Mouse (Mus musculus) liver, adult 2 months (tissue): ENCODE results near the gene Clba1. TPM values are rescaled to one million over a fixed set of nuclear protein-coding genes. Genes with fewer than 3 reads are reported as not detected.
A peak's percentile ranks its signal among the peaks of the same experiment; 100 is the strongest.

Source experiments
- DNase-seq: peaks from one replicate; pipeline ENCODE4 v3.0.0-alpha.2; 2011; ENCODE audit warnings: low read depth, low spot score; ENCODE audit errors: extremely low read depth
- H3K27ac ChIP-seq: fragments of 200-500 bp; replicated peaks from 2 replicates; pipeline ENCODE4 v1.5.1; 2012; ENCODE audit warnings: low read depth, mild to moderate bottlenecking, control low read depth, inconsistent platforms, low read length; ENCODE audit not compliant: insufficient read depth
- H3K27me3 ChIP-seq: fragments of 200-500 bp; 2 replicates; pipeline ENCODE4 v1.6.1; 2012; ENCODE audit warnings: mild to moderate bottlenecking, moderate library complexity, low read length, inconsistent platforms; ENCODE audit not compliant: control insufficient read depth, insufficient read depth
- H3K36me3 ChIP-seq: fragments of 200-500 bp; 2 replicates; pipeline ENCODE4 v1.6.1; 2012; ENCODE audit warnings: low read length, inconsistent platforms; ENCODE audit not compliant: control insufficient read depth, insufficient read depth
- H3K4me1 ChIP-seq: fragments of 200-500 bp; 2 replicates; pipeline ENCODE4 v1.6.1; 2011; ENCODE audit warnings: low read length; ENCODE audit not compliant: control insufficient read depth, insufficient read depth
- H3K4me3 ChIP-seq: fragments of 200-500 bp; 2 replicates; pipeline ENCODE4 v1.5.1; 2011; ENCODE audit warnings: low read depth, mild to moderate bottlenecking, control low read depth, low read length, moderate library complexity; ENCODE audit not compliant: insufficient read depth
- H3K79me2 ChIP-seq: fragments of 200-500 bp; 2 replicates; pipeline ENCODE4 v1.6.1; 2012; ENCODE audit warnings: inconsistent platforms, mild to moderate bottlenecking, low read length, moderate library complexity; ENCODE audit not compliant: control insufficient read depth, insufficient read depth
- H3K9ac ChIP-seq: fragments of 200-500 bp; 2 replicates; pipeline ENCODE4 v1.6.1; 2012; ENCODE audit warnings: low read depth, mild to moderate bottlenecking, control low read depth, inconsistent platforms, low read length
- CTCF ChIP-seq: fragments of 200-500 bp; IDR thresholded peaks from 2 replicates; pipeline ENCODE4 v1.5.1; 2011; ENCODE audit warnings: low read depth, low read length, control low read depth
- POLR2A ChIP-seq: fragments of 200-500 bp; IDR thresholded peaks from 2 replicates; pipeline ENCODE4 v1.6.1; 2011; ENCODE audit warnings: low read length, control low read depth; ENCODE audit not compliant: insufficient read depth; ENCODE audit errors: extremely low read depth
- WGBS: fragments of 180-500 bp; shearing (Covaris S2); methylation state at CpG from one replicate; pipeline ENCODE4 v1.1.7; 2018; 5-methylcytosine and 5-hydroxymethylcytosine counted together
- polyA plus RNA-seq: library from polyadenylated mRNA; depleted of rRNA; stranded (reverse); fragments of >200 nt; gene quantifications from 2 replicates; pipeline ENCODE4 v1.2.3, GENCODE M21; 2012; rRNA removed
- total RNA-seq: library from RNA; depleted of rRNA; stranded (reverse); fragments of >200 nt; gene quantifications from 2 replicates; pipeline ENCODE4 v1.2.3, GENCODE M21; 2014; rRNA removed

Gene Clba1
- 0.09 and 0.27 TPM in 2 replicates for total RNA-seq
- polyA plus RNA-seq: 0.42 and 0.60 TPM in 2 replicates

DNA sequence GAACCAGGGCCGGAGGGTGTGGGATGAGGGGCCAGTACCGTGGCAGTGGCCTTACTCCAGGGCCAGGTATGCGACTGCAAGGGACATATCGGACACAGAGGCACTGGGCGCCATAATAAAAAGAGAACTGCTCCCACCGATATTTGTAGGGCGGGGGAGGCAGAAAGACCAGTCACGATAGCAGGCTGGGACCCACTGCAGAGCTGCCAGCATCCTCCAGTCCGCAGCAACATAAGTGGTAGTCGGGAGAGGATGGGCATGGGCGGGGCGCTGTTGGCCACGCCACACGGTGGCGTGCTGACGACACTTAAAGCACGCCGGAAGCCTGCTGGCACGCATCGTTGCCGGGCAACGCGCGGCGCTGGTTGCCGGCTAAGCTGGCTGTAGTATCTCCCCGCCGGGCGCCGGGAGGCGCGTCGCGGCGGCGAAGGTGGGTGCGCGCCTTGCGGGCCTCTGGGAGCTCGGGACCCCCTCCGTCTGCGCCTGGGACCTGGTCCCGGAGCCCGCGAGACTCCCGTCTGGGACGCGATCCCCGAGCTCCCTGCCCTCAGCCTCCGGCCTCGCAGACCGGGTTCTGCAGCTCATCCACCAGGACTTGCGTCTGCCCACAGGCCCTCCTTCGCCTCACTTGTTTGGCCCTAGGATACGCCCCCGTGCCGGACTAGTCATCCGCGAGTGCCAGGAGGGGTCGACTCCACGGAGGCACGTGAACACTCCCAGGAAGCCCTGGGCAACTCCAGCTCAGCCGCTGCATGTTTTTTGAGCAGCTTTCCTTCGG, at the start of gene Clba1:
Clba1 (plus strand) TSS at position 351 of the 778 bp plus-strand sequence.
- DNase-seq: peak; percentile 78
- WGBS: 2% methylated on average over 64 of the region's 64 CpGs
- H3K27ac ChIP-seq: no peak within 1 kb of the TSS
- peak within 1 kb of the TSS; percentile 35 for H3K9ac ChIP-seq
- H3K4me3 ChIP-seq: peak within 1 kb of the TSS; percentile 61
- no peaks in the 10 kb centered on the region for H3K27me3 ChIP-seq
- H3K79me2 ChIP-seq: no peaks in the 10 kb centered on the region
- H3K4me1 ChIP-seq: no peaks in the 10 kb centered on the region
- no peaks in the 10 kb centered on the region for H3K36me3 ChIP-seq
- peak; percentile 43 for TF ChIP-seq CTCF
- no peak for TF ChIP-seq POLR2A

DNA sequence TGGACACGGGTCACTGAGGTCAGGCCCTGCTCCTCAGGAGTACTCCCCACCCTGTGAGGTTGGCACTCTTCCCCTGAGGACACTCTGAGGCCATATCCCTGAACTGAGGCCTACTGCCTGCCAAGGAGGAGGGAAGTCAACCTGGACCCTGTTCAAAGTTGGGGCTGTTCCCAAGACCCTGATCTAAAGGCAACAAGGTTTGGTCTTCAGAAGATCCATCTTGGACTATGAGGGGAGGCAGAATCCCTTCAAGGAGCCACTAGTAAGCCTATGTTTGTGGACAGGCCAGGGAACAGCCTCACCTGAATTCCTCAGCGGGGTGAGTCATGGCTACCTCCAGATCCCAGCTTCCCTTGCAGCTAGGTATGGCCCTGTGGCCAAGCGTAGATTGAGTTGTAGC, 49.3 kb upstream of the Clba1 start:
- Histone ChIP-seq H3K79me2 (no peaks in the 10 kb centered on the region), H3K4me3 (no peak overlapping the region), H3K27me3 (no peaks in the 10 kb centered on the region), H3K4me1 (no peaks in the 10 kb centered on the region; the same call in 1 of the 2 replicates), H3K9ac (no peak overlapping the region), H3K27ac (no peak overlapping the region), H3K36me3 (no peaks in the 10 kb centered on the region)
- no peak for DNase-seq
- 90% methylated on average over 3 of the region's 3 CpGs for WGBS
- TF ChIP-seq POLR2A (no peak), CTCF (no peak)

DNA sequence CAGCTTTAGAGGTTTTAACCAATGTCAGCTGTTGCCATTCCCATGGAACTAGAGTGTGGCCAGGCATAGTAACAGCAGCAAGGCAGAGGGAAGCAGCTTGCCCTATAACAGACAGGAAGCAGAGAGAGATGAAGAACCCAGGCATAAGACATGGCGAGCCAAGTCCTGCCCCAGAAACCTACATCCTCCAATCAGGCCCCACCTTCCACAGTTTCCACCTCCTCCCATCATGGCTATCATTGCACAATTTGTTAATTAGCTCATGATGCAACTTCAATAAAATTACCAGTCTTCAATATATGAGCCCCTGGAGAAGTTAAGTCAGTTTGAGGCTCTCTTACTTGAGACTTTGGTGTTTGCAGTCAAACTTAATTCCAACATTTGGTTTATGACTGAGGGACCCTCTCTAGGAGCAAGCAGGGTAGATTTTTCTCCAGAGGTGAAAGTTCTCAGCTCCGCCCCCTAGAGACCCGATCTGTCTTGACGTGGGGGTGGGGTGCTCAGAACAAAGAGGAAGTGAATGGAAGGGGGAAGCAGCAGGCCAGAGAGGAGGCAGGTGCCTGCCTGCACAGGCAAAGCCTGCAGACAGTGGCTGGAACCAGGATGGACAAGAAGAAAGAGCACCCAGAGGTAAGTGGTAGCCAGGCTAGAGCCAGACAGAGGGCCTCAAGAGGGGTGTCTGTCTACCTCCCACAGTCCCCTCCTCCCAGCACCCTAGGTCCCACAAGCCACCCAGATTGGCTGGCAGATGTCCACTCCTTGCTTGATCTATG, 48.4 kb upstream of the Clba1 start, which contains the start of gene Pld4:
Pld4 (plus strand) TSS at position 502 of the 773 bp plus-strand sequence.
- Histone ChIP-seq H3K27ac (peak within 1 kb of the TSS; percentile 45; the same call in 1 of the 2 replicates), H3K36me3 (no peaks in the 10 kb centered on the region), H3K9ac (no peak within 1 kb of the TSS; the same call in 1 of the 2 replicates), H3K79me2 (no peaks in the 10 kb centered on the region), H3K4me1 (no peaks in the 10 kb centered on the region), H3K4me3 (peak within 1 kb of the TSS; percentile 26), H3K27me3 (no peaks in the 10 kb centered on the region)
- 46% methylated on average over 4 of the region's 4 CpGs for WGBS
- TF ChIP-seq POLR2A: 0 out of 2 replicates have a peak, but pooled peaks have one; percentile 6
- no peak for TF ChIP-seq CTCF
- DNase-seq: no peak

DNA sequence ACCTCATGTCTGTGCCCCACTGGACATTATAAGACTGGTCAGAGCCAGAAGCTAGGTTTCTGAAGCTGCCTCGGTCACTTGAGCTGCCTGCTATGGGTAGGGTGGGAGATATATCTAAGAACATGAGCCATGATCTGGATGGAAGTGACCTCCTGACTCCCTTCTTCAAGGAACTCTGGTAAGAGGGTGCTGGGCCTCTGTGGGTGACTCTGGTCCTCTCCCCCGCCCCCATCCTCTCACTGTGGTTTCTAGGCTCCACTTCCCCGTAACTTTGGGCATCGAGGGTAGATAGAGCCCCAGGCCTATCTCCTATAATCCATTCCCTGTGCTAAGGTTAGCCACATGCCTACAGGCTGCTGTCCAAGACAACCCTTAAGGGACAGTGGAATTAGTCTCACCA, 47.3 kb upstream of the Clba1 start:
- H3K9ac ChIP-seq: no peak overlapping the region
- no peaks in the 10 kb centered on the region for H3K79me2 ChIP-seq
- 86% methylated on average over 4 of the region's 4 CpGs for WGBS
- H3K4me1 ChIP-seq: no peaks in the 10 kb centered on the region
- TF ChIP-seq POLR2A (no peak), CTCF (no peak)
- peak overlapping the region; percentile 45 for H3K27ac ChIP-seq
- DNase-seq: no peak
- H3K4me3 ChIP-seq: 0 out of 2 replicates have a peak overlapping the region, but pooled peaks have one; percentile 47
- no peaks in the 10 kb centered on the region for H3K36me3 ChIP-seq
- H3K27me3 ChIP-seq: no peaks in the 10 kb centered on the region

- TF ChIP-seq POLR2A (no peak), CTCF (no peak)
- no peaks in the 10 kb centered on the region for H3K27me3 ChIP-seq
- no peaks in the 10 kb centered on the region for H3K36me3 ChIP-seq
- 86% methylated on average over 3 of the region's 3 CpGs for WGBS
- peak overlapping the region; percentile 47 for H3K4me3 ChIP-seq
- DNase-seq: peak; percentile 26
- H3K79me2 ChIP-seq: no peaks in the 10 kb centered on the region
- H3K9ac ChIP-seq: 0 out of 2 replicates have a peak overlapping the region, but pooled peaks have one; percentile 26
- peak overlapping the region; percentile 45 for H3K27ac ChIP-seq
- no peaks in the 10 kb centered on the region for H3K4me1 ChIP-seq
These were observed 46.7 kb upstream of the Clba1 start for GRCm38 (mm10) chr12:112762018-112762417.
